Mouse (Mus musculus): ENCODE measurements around the gene Ccl17. TPM values are rescaled to one million over a fixed set of nuclear protein-coding genes. Genes with fewer than 3 reads are reported as not detected.

Ccl17 gene
- polyA plus RNA-seq, 1 experiment from 2014 or later = not detected

GRCm38 (mm10) chr8:94803551-94803950, 6.7 kb upstream of the Ccl17 start:
- WGBS = 82% methylated on average over 6 of the region's 6 CpGs
- DNase-seq (ENCODE audit: low spot score, missing footprints) (no peak), ATAC-seq (ENCODE audit: low FRiP score) (no peak)
- Histone ChIP-seq H3K9ac (ENCODE audit: low read length) (no peak overlapping the region), H3K27ac (ENCODE audit: low read depth, low read length) (no peak overlapping the region), H3K27me3 (ENCODE audit: control insufficient read depth, insufficient read depth, low read length) (no peaks in the 10 kb centered on the region), H3K4me1 (ENCODE audit: control insufficient read depth, insufficient read depth, low read length) (no peaks in the 10 kb centered on the region; the same call in 1 of the 2 replicates), H3K4me3 (ENCODE audit: low read depth, low read length) (no peak overlapping the region), H3K36me3 (ENCODE audit: control insufficient read depth, insufficient read depth, low read length) (no peaks in the 10 kb centered on the region), H3K4me2 (no peak overlapping the region), H3K9me3 (ENCODE audit: control insufficient read depth, low read length) (no peaks in the 10 kb centered on the region)

DNA sequence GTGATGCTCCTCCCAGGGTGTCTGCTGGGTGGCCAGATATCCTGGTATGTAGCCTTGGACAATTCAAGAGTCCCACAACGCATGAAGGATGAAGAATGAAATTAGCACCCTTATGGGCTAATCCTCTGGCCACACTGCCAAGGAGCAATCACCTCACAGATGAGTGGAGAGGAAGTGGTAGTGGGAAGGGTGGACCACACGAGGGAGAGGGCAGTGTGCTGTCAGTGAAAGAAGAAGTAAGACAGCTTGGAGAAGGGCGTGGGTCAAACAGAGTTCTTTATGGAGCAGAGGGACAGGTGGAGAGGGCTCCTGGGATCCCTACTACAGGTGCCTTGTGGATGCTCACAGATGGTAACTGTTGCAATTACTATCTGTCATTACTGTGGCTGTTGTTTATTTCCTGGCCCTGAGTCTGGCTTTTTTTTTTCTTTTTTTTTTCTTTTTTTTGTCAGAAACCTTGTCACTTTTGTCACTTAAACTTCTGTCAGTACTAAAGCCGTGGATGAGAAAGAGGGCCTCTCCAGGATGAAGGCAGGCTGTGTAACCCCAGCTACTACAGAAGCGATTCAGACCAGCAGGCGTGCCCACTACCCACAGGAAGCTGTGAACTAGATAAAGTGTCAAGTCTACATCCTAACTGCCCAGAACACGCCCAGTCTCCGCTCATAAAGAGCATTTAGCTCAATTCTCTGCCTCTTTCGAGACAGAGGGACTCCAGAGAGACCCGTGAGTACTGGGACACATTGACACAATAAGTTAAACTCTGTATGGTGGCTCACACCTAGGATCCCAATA, 5.5 kb upstream of the Ccl17 start:
- peak; percentile 75 for DNase-seq (ENCODE audit: low spot score, missing footprints)
- H3K27me3 ChIP-seq (ENCODE audit: control insufficient read depth, insufficient read depth, low read length) = no peaks in the 10 kb centered on the region
- no peaks in the 10 kb centered on the region; the same call in 1 of the 2 replicates for H3K4me1 ChIP-seq (ENCODE audit: control insufficient read depth, insufficient read depth, low read length)
- no peak for ATAC-seq (ENCODE audit: low FRiP score)
- H3K9me3 ChIP-seq (ENCODE audit: control insufficient read depth, low read length) = no peaks in the 10 kb centered on the region
- WGBS = 82% methylated on average over 10 of the region's 10 CpGs
- H3K4me2 ChIP-seq = no peak overlapping the region
- H3K36me3 ChIP-seq (ENCODE audit: control insufficient read depth, insufficient read depth, low read length) = no peaks in the 10 kb centered on the region
- no peak overlapping the region for H3K4me3 ChIP-seq (ENCODE audit: low read depth, low read length)
- no peak overlapping the region for H3K27ac ChIP-seq (ENCODE audit: low read depth, low read length)
- H3K9ac ChIP-seq (ENCODE audit: low read length) = no peak overlapping the region

GRCm38 (mm10) chr8:94805811-94806210, 4.4 kb upstream of the Ccl17 start:
- H3K4me1 ChIP-seq (ENCODE audit: control insufficient read depth, insufficient read depth, low read length) = no peaks in the 10 kb centered on the region; the same call in 1 of the 2 replicates
- ATAC-seq (ENCODE audit: low FRiP score) = no peak
- H3K27ac ChIP-seq (ENCODE audit: low read depth, low read length) = no peak overlapping the region
- no peaks in the 10 kb centered on the region for H3K27me3 ChIP-seq (ENCODE audit: control insufficient read depth, insufficient read depth, low read length)
- peak; percentile 59 for DNase-seq (ENCODE audit: low spot score, missing footprints)
- H3K36me3 ChIP-seq (ENCODE audit: control insufficient read depth, insufficient read depth, low read length) = no peaks in the 10 kb centered on the region
- WGBS = 70% methylated on average over 4 of the region's 4 CpGs
- no peaks in the 10 kb centered on the region for H3K9me3 ChIP-seq (ENCODE audit: control insufficient read depth, low read length)
- H3K9ac ChIP-seq (ENCODE audit: low read length) = no peak overlapping the region
- no peak overlapping the region for H3K4me2 ChIP-seq
- H3K4me3 ChIP-seq (ENCODE audit: low read depth, low read length) = no peak overlapping the region

- H3K4me2 ChIP-seq = no peak overlapping the region
- no peaks in the 10 kb centered on the region for H3K9me3 ChIP-seq (ENCODE audit: control insufficient read depth, low read length)
- no peaks in the 10 kb centered on the region for H3K27me3 ChIP-seq (ENCODE audit: control insufficient read depth, insufficient read depth, low read length)
- no peak overlapping the region for H3K9ac ChIP-seq (ENCODE audit: low read length)
- H3K4me3 ChIP-seq (ENCODE audit: low read depth, low read length) = no peak overlapping the region
- WGBS = 59% methylated on average over 7 of the region's 7 CpGs
- DNase-seq (ENCODE audit: low spot score, missing footprints) (peak; percentile 81), ATAC-seq (ENCODE audit: low FRiP score) (no peak)
- peaks cover 2% of the 10 kb centered on the region for H3K4me1 ChIP-seq (ENCODE audit: control insufficient read depth, insufficient read depth, low read length)
- no peak overlapping the region for H3K27ac ChIP-seq (ENCODE audit: low read depth, low read length)
- no peaks in the 10 kb centered on the region for H3K36me3 ChIP-seq (ENCODE audit: control insufficient read depth, insufficient read depth, low read length)
These were observed 2.7 kb upstream of the Ccl17 start for GRCm38 (mm10) chr8:94807506-94807905.

- Histone ChIP-seq H3K9me3 (ENCODE audit: control insufficient read depth, low read length) (no peaks in the 10 kb centered on the region), H3K9ac (ENCODE audit: low read length) (no peak overlapping the region), H3K27ac (ENCODE audit: low read depth, low read length) (no peak overlapping the region), H3K27me3 (ENCODE audit: control insufficient read depth, insufficient read depth, low read length) (no peaks in the 10 kb centered on the region), H3K4me1 (ENCODE audit: control insufficient read depth, insufficient read depth, low read length) (peaks cover 2% of the 10 kb centered on the region), H3K4me3 (ENCODE audit: low read depth, low read length) (no peak overlapping the region), H3K36me3 (ENCODE audit: control insufficient read depth, insufficient read depth, low read length) (no peaks in the 10 kb centered on the region), H3K4me2 (no peak overlapping the region)
- DNase-seq (ENCODE audit: low spot score, missing footprints) (no peak), ATAC-seq (ENCODE audit: low FRiP score) (no peak)
- WGBS = 88% methylated on average over 6 of the region's 6 CpGs
These were observed 1.9 kb upstream of the Ccl17 start for GRCm38 (mm10) chr8:94808372-94808771.

- 84% methylated on average over 5 of the region's 5 CpGs for WGBS
- H3K4me3 ChIP-seq (ENCODE audit: low read depth, low read length) = no peak overlapping the region
- ATAC-seq (ENCODE audit: low FRiP score) = no peak
- no peak overlapping the region for H3K27ac ChIP-seq (ENCODE audit: low read depth, low read length)
- DNase-seq (ENCODE audit: low spot score, missing footprints) = peak; percentile 10
- H3K4me2 ChIP-seq = no peak overlapping the region
- H3K27me3 ChIP-seq (ENCODE audit: control insufficient read depth, insufficient read depth, low read length) = no peaks in the 10 kb centered on the region
- no peaks in the 10 kb centered on the region for H3K36me3 ChIP-seq (ENCODE audit: control insufficient read depth, insufficient read depth, low read length)
- H3K9ac ChIP-seq (ENCODE audit: low read length) = no peak overlapping the region
- H3K4me1 ChIP-seq (ENCODE audit: control insufficient read depth, insufficient read depth, low read length) = peaks cover 2% of the 10 kb centered on the region
- H3K9me3 ChIP-seq (ENCODE audit: control insufficient read depth, low read length) = no peaks in the 10 kb centered on the region
These were observed 602 bp downstream of the Ccl17 start for GRCm38 (mm10) chr8:94810855-94811254.

GRCm38 (mm10) chr8:94811654-94812053, 1.4 kb downstream of the Ccl17 start:
- WGBS = 79% methylated on average over 6 of the region's 6 CpGs

DNA sequence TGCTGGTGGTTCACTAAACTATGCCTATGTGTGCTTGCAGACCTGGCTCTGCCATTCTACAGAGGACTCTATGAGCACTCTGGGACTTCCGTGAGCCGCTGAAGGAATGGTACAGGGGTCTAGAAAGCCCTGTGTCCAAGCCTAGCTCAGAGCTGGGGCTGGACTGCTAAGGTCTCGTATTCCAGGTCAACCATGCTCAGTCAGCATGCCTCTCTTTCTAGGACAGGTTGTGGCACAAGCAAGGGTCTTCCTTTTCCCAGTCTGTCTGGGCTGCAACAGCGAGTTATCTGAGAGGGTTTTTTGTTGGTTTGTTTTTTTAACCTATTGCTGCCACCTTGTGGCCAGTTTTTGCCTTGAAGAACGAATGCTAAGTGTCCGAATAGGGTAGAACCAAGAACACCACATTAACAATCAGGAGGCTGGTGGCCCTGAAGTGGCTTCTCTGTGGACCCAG, 2.4 kb downstream of the Ccl17 start:
- 27% methylated on average over 6 of the region's 6 CpGs for WGBS
- no peak overlapping the region for H3K27ac ChIP-seq (ENCODE audit: low read depth, low read length)
- peak overlapping the region; percentile 27 for H3K4me2 ChIP-seq
- DNase-seq (ENCODE audit: low spot score, missing footprints) = peak; percentile 98
- H3K9me3 ChIP-seq (ENCODE audit: control insufficient read depth, low read length) = no peaks in the 10 kb centered on the region
- H3K27me3 ChIP-seq (ENCODE audit: control insufficient read depth, insufficient read depth, low read length) = no peaks in the 10 kb centered on the region
- H3K4me1 ChIP-seq (ENCODE audit: control insufficient read depth, insufficient read depth, low read length) = peaks cover 2% of the 10 kb centered on the region
- no peaks in the 10 kb centered on the region for H3K36me3 ChIP-seq (ENCODE audit: control insufficient read depth, insufficient read depth, low read length)
- H3K9ac ChIP-seq (ENCODE audit: low read length) = peak overlapping the region; percentile 43; the same call in 1 of the 2 replicates
- no peak overlapping the region for H3K4me3 ChIP-seq (ENCODE audit: low read depth, low read length)
- ATAC-seq (ENCODE audit: low FRiP score) = peak; percentile 74

More at GRCm38 (mm10) chr8:94811654-94812053, 1.4 kb downstream of the Ccl17 start:
- no peaks in the 10 kb centered on the region for H3K27me3 ChIP-seq (ENCODE audit: control insufficient read depth, insufficient read depth, low read length)
- no peak overlapping the region for H3K27ac ChIP-seq (ENCODE audit: low read depth, low read length)
- no peaks in the 10 kb centered on the region for H3K36me3 ChIP-seq (ENCODE audit: control insufficient read depth, insufficient read depth, low read length)
- no peak for ATAC-seq (ENCODE audit: low FRiP score)
- no peaks in the 10 kb centered on the region for H3K9me3 ChIP-seq (ENCODE audit: control insufficient read depth, low read length)
- H3K4me3 ChIP-seq (ENCODE audit: low read depth, low read length) = no peak overlapping the region
- H3K4me1 ChIP-seq (ENCODE audit: control insufficient read depth, insufficient read depth, low read length) = peaks cover 2% of the 10 kb centered on the region
- H3K4me2 ChIP-seq = no peak overlapping the region
- no peak overlapping the region for H3K9ac ChIP-seq (ENCODE audit: low read length)
- peak; percentile 37 for DNase-seq (ENCODE audit: low spot score, missing footprints)

DNA sequence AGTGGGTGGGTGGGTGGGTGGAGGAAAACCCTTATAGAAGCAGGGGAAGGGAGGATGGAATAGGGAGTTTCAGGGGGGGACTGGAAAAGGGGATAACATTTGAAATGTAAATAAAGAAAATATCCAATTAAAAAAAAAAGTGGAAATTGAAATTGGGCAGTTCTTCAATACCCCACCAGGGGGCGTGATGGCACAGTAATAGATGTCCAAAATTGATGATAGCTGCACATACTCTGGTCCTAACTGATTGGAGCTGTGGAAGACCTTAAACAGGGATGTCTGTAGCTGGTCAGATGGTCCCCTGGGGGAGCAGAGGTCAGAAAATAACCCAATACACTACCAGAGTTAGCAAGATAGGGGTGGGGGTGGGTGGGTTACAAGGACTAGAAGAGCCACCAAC, 4.3 kb downstream of the Ccl17 start:
- Histone ChIP-seq H3K4me1 (ENCODE audit: control insufficient read depth, insufficient read depth, low read length) (peaks cover 2% of the 10 kb centered on the region; the same call in 1 of the 2 replicates), H3K36me3 (ENCODE audit: control insufficient read depth, insufficient read depth, low read length) (no peaks in the 10 kb centered on the region), H3K4me3 (ENCODE audit: low read depth, low read length) (no peak overlapping the region), H3K4me2 (no peak overlapping the region), H3K27me3 (ENCODE audit: control insufficient read depth, insufficient read depth, low read length) (no peaks in the 10 kb centered on the region), H3K9me3 (ENCODE audit: control insufficient read depth, low read length) (no peaks in the 10 kb centered on the region), H3K27ac (ENCODE audit: low read depth, low read length) (no peak overlapping the region), H3K9ac (ENCODE audit: low read length) (no peak overlapping the region)
- 0% methylated on average over 1 of the region's 1 CpGs for WGBS
- ATAC-seq (ENCODE audit: low FRiP score) (peak; percentile 36; the same call in 1 of the 2 replicates), DNase-seq (ENCODE audit: low spot score, missing footprints) (peak; percentile 91)

Measured in midbrain, embryonic 11.5 days (tissue).